Mouse (Mus musculus) cerebellum, postnatal 14 days (tissue): ENCODE data around the gene Zbtb45.

Experiments
- DNase-seq, 2 experiments: peaks; one replicate each; pipeline ENCODE4 v3.0.0; 2021; ENCODE audit warnings: mixed read lengths in 2 of 2

Zbtb45 gene

DNA sequence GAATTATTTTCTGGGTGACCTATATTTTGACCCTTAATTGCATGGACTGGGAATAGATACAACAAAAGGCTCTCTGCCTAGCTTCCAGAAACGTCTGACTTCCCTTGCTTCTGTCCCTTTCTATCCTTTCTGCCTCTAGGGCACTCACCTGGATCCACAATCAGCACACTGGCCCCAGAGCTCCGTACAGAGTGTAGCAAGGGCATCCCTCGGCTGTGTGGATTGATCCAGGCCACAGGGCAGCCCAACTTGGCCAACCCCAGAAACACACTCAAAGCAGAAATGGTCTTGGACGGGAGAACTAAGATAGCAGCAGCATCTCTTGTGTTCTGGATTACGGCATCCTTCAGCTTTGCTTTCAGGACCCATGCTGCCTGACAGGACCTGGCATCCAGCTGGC is 12.6 kb downstream of the Zbtb45 start:
- no peak for DNase-seq

DNA sequence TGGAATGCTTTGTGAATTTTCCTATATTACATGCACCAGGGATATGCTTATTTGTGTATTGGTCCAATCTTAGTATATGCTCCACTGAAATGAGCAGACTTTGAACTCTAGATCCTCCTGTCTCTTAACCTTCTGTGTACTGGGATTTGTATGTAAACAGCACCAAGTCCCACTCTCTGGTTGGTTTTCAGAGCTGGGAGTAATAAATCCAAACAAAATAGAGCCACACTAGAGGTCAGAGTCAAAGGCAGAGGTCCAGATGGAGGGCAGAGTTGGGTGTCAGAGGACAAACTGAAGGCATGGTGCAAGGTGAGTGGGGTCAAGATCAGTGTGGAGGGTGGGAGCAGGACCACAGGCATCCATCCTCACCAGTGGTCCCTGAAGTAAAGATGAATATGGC is 14.0 kb downstream of the Zbtb45 start:
- no peak for DNase-seq

DNA sequence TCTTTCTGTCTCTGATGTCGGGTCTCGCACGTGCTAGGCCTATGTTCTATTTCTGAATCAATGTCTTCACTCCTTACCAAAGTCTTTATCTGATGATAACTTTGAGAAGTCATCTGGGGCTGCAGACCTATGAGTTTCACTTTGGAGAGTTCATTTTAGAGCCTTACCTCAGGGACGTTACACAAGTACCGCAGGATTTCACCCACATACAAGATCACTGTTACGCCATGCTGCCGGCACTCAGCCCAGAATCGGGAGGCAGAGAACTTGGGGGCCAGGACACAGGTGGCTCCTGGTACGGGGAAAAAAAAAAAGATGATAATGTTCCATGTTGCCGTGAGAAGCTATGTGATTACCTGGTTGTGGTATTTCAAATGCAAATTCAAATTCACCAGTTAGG is 16.7 kb downstream of the Zbtb45 start:
- no peak for DNase-seq

DNA sequence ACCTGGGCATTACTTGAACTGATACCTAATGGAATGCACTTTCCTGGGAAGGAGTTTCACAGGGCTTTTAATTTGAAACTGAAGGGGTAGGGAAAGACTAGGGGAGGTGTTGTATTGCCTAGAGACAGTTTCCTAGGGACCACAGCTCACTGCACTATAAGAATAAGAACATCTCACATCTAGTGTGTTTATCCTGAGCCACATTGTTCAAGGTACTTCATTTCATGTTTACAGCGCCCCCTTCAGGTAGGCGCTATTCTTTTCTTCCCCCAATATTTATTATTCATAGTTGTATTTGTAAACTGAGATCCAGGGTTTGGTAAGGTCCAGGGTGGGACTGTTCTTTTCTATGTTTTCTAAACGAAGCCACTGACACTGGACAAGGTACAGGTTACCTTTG is 17.6 kb downstream of the Zbtb45 start:
- no peak for DNase-seq

DNA sequence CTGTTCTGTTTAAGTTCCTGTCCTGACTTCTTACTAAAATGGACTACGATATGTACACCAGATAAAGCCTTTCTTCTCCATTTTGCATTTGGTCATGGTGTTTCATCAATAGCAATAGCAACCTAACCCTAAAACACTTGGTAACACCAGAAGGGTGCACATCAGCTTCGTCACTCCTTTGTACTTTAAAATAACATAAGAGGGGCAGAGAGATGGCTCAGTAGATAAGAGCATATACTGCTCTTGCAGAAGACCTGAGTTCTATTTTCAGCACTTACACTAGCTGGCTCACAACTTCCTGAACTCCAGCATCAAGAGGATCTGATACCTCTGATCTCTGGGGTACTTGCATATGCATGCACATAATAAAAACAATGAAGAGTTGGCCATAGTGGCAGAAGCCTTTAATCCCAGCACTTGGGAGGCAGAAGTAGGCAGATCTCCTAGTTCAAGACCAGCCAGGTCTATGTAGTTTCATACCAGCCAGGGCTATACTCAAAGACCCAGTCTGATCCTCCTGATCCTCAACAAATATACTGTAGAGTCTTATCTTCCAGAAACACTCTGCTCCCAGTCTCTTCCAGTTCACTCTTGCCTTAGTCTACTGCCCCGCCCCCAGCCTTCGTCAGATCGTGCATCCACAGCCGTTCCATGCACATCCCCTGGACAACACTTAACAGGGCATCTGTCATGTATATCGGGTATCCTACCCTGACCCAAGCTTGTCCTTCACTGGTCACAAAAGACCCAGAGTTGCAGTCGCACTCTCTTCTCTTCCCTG is 22.2 kb downstream of the Zbtb45 start:
- DNase-seq = no peak

DNA sequence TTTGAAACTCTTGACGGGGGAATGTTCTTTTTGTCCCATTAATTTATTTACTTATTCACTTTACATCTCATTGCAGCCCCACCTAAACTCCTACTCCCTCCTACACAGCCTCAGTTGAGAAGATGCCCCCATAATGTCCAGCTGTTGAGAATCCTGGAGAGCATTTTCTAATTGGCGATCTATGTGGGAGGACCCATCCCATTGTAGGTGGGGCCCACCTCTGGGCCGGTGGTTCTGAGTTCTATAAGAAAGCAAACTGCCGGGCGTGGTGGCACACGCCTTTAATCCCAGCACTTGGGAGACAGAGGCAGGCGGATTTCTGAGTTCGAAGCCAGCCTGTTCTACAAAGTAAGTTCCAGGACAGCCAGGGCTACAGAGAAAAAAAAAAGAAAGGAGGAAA is 22.9 kb downstream of the Zbtb45 start:
- no peak for DNase-seq

DNA sequence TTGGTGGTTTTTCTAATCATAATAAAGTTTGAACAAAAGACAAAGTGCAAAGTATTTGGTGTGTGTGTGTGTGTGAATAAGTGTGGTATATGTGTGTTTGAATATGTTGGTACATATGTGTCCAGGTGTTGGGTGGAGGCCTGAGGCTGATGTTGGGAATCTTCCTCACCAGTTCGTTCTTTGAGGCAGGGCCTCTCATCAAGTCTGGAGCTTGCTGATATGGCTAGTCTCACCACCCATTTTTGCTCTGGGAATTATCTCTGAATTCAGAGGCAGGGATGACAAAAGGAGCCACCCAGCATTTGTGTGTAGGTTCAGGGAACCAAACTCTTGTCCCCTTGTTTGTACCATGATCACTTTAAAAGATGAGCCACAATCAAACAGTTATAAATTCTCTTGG is 24.1 kb downstream of the Zbtb45 start:
- no peak for DNase-seq

DNA sequence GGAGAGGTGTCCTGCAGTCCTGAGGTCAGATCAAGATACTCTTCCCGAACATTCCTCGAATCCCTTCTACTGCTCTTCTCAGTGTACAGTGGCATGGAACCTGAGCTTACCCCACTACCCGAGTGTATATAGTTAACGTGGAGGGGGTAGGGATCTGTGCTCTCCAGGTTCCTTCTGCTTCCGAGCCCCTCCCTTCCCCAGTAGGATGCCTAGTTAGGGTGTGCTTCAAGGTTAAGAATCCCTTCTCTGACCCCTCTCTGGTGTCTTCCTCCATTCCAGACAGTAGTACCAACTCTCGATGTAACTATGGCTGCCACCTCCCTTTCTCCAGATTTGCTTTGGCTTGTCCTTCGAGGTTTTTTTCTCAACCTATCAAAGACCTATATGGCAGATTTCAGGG is 29.5 kb downstream of the Zbtb45 start:
- no peak for DNase-seq

DNA sequence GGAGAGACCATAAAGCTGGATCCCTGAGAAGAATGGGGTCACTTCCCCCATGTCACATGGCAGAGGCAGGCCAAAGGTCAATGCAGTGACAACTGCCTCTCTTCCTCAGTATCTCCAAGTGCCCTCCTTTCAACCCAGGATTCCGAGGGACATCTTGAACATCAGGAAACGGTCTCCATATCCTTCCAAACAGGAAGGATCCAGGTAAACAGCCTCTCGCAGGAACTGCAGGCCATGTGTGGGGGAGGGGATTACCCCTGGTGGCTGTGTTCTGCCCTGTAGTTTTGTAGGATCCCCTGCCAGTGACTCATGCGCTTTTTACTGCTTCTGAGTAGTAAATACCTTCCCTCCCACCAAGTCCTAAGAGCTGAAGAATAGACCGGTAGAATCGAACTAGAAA is 30.1 kb downstream of the Zbtb45 start:
- DNase-seq = no peak

DNA sequence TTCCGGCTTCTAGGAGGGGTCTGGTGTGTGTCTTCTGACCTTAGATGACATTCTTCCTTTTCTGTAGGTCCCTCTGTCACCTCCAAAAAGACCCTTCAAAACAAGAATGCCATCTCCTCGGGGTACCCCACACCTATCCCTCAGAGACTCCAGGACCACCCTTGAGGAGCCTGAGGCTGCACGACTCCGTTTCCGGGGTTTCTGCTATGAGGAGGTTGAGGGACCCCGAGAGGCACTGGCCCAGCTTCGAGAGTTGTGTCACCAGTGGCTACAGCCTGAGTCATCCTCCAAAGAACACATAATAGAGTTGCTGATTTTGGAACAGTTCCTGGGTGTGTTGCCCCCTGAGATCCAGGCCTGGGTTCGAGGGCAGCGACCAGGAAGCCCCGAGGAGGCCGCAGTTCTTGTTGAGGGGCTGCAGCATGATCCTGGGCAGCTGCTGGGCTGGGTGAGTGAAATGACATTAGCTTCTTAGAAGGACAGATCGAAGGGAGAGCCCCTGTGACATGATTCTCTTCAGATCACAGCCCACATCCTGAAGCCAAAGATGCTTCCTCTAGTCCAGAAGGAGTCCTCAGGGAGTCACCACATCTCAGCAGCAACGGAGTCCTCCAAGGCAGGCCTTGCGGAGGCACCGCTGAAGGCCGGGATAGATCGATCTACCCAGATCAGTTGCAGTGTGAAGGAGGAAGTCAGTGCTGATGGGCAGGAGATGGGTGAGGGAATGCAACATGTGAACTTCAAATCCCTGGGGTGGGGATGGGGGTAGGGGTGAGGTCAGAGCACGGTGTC is 30.7 kb downstream of the Zbtb45 start:
- DNase-seq = peak in 1 of 2 experiments; percentile 22

DNA sequence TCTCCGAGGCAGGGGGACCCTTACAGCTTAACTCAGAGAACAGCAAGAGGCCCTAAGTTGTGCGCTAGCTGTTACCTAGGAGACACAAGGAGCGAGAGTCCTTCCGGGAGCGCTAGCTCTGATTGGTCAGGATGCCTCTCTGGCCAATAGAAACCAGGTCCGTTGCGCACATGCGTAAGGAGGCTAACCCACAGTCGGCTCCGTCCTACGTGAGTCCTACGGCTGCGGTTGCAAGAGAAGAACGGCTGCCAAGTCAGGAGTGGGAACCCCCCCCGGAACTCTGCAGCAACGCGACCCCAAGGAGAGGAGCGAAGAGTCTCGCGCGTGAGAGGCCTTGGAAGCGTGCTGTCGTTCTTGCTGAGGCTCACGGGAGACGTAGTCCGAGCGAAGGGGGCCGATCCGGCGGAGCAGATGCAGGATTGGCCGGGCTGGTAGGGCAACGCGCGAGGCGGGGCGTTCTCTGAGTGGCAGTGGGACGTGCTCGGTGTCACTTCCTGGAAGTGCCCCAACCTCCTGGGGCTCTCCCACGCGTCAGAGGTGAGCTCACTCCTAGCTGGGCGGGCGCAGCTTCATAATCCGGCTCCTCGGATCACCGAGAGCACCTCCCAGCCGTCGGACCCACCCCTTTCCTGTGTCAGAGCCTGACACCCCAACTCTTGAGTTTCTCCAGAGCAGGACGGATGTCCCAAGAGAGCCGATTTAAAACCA is 32.0 kb downstream of the Zbtb45 start, which contains the start of gene Zfp446:
TSS of gene Zfp446 (plus strand) at position 167 of the 708 bp plus-strand sequence.
- peak; percentile 99 to 100 for DNase-seq

DNA sequence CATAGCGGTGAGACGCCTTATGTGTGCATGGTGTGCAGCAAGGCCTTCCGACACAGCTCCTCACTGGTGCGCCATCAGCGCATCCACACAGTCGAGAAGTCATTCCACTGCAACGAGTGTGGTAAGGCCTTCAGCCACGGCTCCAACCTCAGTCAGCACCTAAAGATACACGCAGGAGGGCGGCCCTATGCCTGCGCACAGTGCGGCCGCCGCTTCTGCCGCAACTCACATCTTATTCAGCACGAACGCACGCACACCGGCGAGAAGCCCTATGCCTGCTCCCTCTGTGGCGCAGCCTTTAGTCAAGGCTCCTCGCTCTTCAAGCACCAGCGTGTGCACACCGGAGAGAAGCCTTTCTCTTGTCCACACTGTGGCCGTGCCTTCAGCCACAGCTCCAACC is 38.9 kb downstream of the Zbtb45 start:
- no peak for DNase-seq

DNA sequence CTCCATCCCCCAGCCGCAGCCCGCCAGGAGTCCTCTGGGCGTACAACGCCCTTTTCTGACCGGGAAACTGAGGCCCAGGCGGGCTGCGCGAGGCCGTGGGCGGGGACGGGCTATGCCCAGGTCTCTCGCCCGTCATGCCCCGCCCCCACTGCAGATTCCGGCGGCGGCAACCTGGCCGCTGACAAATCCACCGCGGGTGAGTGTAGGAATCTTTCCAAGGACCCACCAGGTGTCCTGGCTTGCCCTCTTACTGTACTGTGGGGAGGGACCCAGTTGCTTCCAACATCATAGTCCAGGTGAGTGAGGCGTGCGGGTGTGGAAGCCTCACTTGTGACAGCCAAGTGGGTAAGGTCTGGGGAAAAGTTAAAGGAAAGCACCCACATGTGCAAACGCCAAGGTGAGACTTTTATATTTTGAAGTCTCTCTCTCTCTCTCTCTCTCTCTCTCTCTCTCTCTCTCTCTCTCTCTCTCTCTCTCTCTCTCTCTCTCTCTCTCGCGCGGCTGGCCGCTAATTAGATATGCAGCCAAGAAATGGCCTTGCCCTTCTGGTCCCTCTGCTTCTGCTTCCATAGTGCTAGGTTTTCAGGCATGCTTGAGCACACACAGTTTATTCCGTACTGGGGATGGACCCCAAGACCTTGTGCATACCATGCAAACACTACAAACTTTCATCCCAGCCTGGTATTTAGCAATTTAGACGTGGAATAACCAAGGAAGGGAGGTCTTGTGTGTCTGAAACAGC is 43.6 kb downstream of the Zbtb45 start:
- peak; percentile 94 to 97 for DNase-seq

DNA sequence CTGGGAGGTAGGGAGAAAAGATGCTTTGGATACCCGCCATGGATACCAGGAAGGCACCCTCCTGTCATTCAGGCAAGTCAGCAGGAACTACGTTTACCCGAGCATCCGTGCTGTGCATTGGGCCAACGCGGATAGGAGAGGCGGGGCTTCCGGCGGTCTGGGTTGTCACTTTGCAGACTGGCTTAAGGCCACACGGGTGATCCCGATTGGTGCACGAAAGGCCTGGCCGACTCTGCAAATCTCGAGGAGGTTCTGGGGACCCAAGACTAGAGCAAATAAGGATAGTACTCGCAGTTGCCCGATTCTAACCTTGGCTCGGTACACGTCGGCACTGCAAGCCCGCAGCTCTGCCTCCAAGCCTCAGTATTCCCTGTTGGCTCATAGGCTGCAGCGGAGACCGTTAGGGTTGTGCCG is 44.1 kb downstream of the Zbtb45 start, which contains the start of gene Zfp324:
TSS of gene Zfp324 (plus strand) at position 161 of the 414 bp plus-strand sequence.
- peak; percentile 89 to 93 for DNase-seq

DNA sequence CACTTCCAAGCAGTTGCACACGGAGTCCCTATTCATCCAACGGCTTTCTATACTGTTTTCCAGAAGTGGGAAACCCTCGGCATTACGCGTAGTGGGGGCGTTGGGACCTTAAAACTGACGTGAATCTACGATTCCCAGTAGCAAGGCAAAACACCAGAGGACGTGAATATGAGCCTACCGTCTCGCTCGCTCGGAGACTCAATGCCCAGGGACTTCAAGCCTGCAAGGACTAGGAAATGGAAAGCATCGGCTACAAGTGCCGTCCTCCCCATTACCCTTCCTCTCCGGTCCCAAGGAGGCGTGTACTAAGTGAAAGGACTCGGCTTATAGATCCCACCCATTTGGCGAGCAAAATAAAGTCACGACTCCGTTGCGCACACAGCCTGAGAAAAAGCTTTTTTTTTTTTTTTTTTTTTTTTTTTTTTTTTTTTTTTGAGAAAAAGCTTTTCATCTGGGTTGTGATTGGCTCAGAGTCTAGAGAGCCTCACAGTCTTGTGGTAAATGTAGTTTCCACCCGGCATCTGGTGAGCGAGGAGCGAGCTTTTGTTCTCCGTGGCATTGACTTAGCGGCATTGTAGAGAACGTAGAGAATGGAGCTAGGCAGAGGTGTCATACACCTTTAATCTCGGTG is 48.2 kb downstream of the Zbtb45 start:
- DNase-seq = peak; percentile 54 to 59

DNA sequence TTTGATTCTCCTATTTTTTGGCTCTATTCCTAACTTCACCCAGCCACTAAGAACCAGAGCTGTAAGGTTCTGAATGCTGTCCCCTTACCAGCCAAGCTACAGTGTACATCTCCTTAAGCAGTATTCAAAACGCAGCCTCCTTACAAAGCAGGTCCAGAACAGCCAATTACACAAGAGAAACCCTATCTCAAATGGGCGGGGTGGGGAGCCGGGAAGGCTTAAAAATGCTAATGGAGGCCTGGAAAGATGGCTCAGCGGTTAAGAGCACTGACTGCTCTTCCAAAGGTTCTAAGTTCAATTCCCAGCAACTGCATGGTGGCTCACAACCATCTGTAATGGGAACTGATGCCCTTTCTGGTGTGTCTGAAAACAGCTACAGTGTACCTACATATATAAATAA is 50.1 kb downstream of the Zbtb45 start:
- DNase-seq = no peak

DNA sequence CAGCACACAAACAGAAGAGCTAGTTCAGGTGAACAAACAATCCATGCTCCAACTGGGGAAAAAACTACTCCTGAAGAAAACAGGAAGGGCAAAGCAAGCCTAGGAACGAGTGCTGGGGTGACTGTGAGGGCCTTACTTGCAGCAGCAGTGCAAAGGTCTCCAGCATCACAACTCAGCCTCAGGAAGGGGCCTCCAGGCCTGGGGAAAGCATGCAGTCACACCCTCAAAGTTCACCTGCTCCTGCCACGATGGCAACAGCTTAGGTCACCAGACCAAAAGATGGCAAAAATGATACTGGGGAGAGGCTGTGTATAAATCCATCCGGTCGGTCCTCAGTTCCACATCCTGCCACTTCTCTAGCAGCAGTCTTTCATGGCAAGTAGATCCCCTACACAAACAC is 50.9 kb downstream of the Zbtb45 start:
- no peak for DNase-seq

DNA sequence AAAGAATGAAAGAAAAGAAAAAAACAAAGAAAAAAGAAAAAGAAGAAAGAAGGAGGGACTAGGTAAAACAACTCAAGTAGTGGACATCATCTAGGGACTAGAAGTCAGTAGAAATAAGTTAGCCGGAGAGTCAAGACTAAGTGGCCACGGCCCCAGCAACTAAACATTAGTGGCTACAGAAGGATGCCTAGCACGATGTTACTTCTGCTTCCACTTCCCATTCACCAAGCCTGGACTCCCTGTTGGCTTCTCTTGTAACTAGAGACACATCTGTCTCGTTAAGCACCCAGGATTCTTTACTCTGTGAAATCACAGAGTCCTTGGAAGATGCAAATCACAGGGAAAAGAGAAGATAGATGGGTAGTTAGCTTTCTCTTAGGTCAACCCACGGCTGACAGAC is 52.3 kb downstream of the Zbtb45 start:
- DNase-seq = no peak

DNA sequence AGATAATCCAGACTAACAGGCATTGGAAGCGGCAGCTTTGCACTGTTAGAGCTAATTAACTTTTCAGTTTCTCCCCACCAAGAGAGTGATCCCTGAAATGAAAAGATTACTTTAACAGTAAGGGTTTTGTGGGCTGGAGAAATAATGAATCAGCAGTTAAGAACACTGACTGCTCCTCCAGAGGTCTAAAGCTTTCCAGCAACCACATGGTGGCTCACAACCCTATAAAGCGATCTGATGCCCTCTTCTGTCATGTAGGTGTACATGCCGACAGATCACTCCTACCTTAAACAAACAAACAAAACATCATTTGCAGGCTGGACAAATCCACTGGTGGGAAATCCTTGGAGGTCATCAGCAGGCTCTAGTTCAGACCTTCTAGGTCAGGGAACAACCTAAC is 54.9 kb downstream of the Zbtb45 start:
- DNase-seq = peak in 1 of 2 experiments; percentile 15
